Mouse (Mus musculus): ENCODE measurements around the gene Anks1.

Anks1 gene

GRCm38 (mm10) chr17:27908888-27909621 is at the start of gene Anks1:
Anks1 (plus strand) TSS chr17:27909306.
- in situ Hi-C loops (cut with MboI, MseI): loop anchor here (5.0 kb wide), 1 partner anchor 67 kb away; no protein-coding TSS in a partner anchor

- in situ Hi-C loops (cut with MboI, MseI): no loop called here
These were observed 43.6 kb upstream of the Anks1 start for GRCm38 (mm10) chr17:27865461-27865860.

- in situ Hi-C loops (cut with MboI, MseI): no loop called here
These were observed 42.4 kb upstream of the Anks1 start for GRCm38 (mm10) chr17:27866737-27867136.

- in situ Hi-C loops (cut with MboI, MseI): no loop called here
These were observed 37.3 kb upstream of the Anks1 start for GRCm38 (mm10) chr17:27871851-27872250.

- in situ Hi-C loops (cut with MboI, MseI): no loop called here
These were observed 35.5 kb upstream of the Anks1 start for GRCm38 (mm10) chr17:27873583-27873982.

GRCm38 (mm10) chr17:27874510-27874909 is 34.6 kb upstream of the Anks1 start:
- in situ Hi-C loops (cut with MboI, MseI): no loop called here

- in situ Hi-C loops (cut with MboI, MseI): no loop called here
These were observed 27.6 kb upstream of the Anks1 start for GRCm38 (mm10) chr17:27881518-27881917.

- in situ Hi-C loops (cut with MboI, MseI): no loop called here
These were observed 26.0 kb upstream of the Anks1 start for GRCm38 (mm10) chr17:27883129-27883528.

GRCm38 (mm10) chr17:27883994-27884393 is 25.1 kb upstream of the Anks1 start:
- in situ Hi-C loops (cut with MboI, MseI): no loop called here

- in situ Hi-C loops (cut with MboI, MseI): no loop called here
These were observed 22.5 kb upstream of the Anks1 start for GRCm38 (mm10) chr17:27886499-27887210.

- in situ Hi-C loops (cut with MboI, MseI): loop anchor here (5.0 kb wide), 1 partner anchor 65 kb away; no protein-coding TSS in a partner anchor
These were observed 1.4 kb upstream of the Anks1 start for GRCm38 (mm10) chr17:27907512-27908205.

GRCm38 (mm10) chr17:27908206-27908887 is 759 bp upstream of the Anks1 start:
- in situ Hi-C loops (cut with MboI, MseI): loop anchor here (5.0 kb wide), 1 partner anchor 66 kb away; no protein-coding TSS in a partner anchor

- in situ Hi-C loops (cut with MboI, MseI): loop anchor here (5.0 kb wide), 1 partner anchor 68 kb away; no protein-coding TSS in a partner anchor
These were observed 755 bp downstream of the Anks1 start, which contains the start of gene Taf11 for GRCm38 (mm10) chr17:27909622-27910500. Taf11 (minus strand) TSS chr17:27909844.

- in situ Hi-C loops (cut with MboI, MseI): no loop called here
These were observed 2.3 kb downstream of the Anks1 start for GRCm38 (mm10) chr17:27911371-27911770.

GRCm38 (mm10) chr17:27914742-27915141 is 5.6 kb downstream of the Anks1 start:
- in situ Hi-C loops (cut with MboI, MseI): no loop called here

GRCm38 (mm10) chr17:27916366-27916765 is 7.3 kb downstream of the Anks1 start:
- in situ Hi-C loops (cut with MboI, MseI): no loop called here

GRCm38 (mm10) chr17:27920676-27921075 is 11.6 kb downstream of the Anks1 start:
- in situ Hi-C loops (cut with MboI, MseI): no loop called here

- in situ Hi-C loops (cut with MboI, MseI): no loop called here
These were observed 13.1 kb downstream of the Anks1 start for GRCm38 (mm10) chr17:27922174-27922712.

- in situ Hi-C loops (cut with MboI, MseI): no loop called here
These were observed 15.9 kb downstream of the Anks1 start for GRCm38 (mm10) chr17:27925054-27925453.

GRCm38 (mm10) chr17:27925504-27925903 is 16.4 kb downstream of the Anks1 start:
- in situ Hi-C loops (cut with MboI, MseI): no loop called here

All from T-helper 1 cell (primary cell).